Mouse (Mus musculus) kidney, adult 8-10 months (tissue): ENCODE results near the gene Calb2.

Source experiments
- DNase-seq, 2 experiments: peaks; one replicate each; pipeline ENCODE4 v3.0.0; 2022

Calb2 gene

DNA sequence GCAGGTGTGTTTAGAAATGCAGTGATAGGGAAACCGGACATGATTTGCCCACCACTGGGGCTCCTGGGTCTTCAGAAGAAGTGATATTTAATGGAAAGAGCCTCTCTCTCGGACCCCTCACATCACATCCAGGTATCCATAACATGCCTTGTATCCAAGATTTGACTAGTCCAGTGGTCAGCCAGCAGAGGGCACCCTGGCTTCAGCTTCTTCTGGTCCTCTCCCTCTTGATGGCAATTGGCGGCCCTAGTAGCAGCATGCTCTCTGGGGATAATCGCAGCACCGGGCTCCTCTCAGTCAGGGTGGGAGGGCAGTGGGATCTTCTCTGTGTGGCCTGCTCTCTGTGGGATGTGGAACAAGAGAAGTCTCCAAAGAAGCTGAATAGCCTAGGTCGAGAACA is 48.3 kb downstream of the Calb2 start:
- DNase-seq, result peak in 1 of 2 experiments; percentile 3

DNA sequence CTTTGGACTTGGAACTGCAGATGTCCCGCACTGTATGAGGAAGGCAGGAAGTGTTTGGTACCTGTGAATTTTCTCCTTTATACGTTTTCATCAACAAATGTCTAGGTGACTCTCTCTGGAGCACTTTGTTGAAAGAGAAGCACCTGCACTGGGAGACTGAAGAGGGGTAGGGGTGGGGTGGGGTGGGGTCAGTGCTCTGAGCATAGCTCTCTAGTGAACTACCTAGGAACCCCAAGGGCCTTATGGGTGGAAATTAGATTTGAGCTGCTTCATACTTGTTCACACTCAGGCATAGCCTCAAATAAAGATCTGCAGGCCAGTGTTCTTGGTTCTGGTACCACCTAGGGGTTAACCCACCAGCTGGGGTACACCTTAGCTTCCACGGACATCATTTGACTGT is 65.4 kb downstream of the Calb2 start, which contains the start of gene Gm17720:
Gene Gm17720 (minus strand): TSS at position 101 of the 400 bp plus-strand sequence.
- DNase-seq, result no peak

DNA sequence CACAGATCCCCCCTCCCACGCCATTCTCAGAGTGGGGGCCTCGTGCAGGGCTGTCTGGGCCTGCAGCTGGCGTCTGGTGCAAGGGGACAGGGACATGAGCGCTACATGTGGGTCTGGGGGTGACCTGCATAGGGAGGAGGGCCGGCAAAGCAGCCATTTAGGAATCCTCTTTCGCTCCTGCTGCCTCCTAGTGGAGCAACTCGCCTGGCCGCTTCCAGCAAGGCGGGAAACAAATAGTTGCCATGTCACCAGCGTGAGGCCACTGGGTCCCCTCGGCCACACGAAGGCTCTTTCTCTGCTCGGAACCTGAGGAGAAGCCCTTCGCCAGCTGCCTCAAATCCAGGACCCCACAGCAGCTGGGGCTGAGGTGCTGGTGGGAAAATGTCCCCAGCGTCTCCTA is 66.3 kb downstream of the Calb2 start:
- DNase-seq, result no peak

DNA sequence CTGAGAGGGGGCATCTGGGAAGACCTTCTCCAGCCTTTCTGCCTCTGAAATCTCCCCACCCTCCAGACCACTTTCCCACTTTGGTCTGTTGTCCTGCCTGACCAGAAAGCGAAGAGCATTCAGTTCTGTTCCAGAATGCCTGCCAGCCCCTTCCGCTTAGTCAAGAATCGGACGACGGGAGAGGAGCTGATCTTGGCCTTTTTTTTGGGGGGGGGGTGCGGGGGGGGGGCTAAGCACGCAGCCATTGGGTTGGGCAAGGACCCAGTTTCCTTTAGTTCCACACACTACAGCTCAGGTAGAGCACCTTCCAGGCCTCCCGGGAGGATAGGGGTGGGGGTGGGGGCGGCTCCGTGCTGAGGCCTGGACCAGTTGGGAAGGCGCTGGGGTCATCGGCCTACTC is 67.1 kb downstream of the Calb2 start, which contains the start of gene Gm21964:
Gene Gm21964 (plus strand): TSS at position 301 of the 400 bp plus-strand sequence.
- no peak for DNase-seq

DNA sequence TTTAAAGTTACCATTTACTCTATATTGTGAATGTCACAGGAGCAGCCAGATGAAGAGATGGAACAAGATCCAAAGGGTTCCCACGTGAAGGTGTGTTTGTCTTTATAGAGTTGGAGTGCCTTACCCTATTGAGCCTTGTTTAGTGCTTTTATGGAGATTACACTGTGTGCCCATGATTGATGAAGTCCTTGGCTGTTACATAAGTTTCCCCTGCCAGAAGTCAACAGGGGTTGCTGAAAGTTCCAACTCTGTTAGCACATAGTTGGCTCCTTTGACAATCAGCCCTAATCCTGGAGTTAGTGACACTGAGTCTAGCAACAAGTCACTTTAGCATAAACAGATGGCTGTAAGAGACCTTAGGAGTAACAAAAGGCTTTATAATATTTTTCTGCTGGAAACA is 76.1 kb downstream of the Calb2 start:
- no peak for DNase-seq
